Mouse (Mus musculus) liver, embryonic 16.5 days (tissue): ENCODE data around the gene Gtf3c3. TPM values are rescaled to one million over a fixed set of nuclear protein-coding genes. Genes with fewer than 3 reads are reported as not detected.

Experiments used
- ATAC-seq: fragments of 200-750 bp; cut with Nextera tagmentation; 2 replicates; pipeline ENCODE4 v1.8.0; 2017; ENCODE audit warnings: low read depth, mild to moderate bottlenecking, moderate number of reproducible peaks, moderate library complexity
- H3K27ac ChIP-seq: fragments of 300-500 bp; sonication (generic); 2 replicates; pipeline ENCODE4 v1.5.1; 2014; ENCODE audit warnings: mild to moderate bottlenecking, low read length
- H3K27me3 ChIP-seq: fragments of 300-500 bp; sonication (generic); 2 replicates; pipeline ENCODE4 v1.6.1; 2014; ENCODE audit warnings: low read depth, low read length, mixed read lengths; ENCODE audit not compliant: control insufficient read depth, insufficient read depth
- H3K36me3 ChIP-seq: fragments of 300-500 bp; sonication (generic); 2 replicates; pipeline ENCODE4 v1.6.1; 2014; ENCODE audit warnings: mild to moderate bottlenecking; ENCODE audit not compliant: control insufficient read depth, insufficient read depth
- H3K4me1 ChIP-seq: fragments of 300-500 bp; sonication (generic); 2 replicates; pipeline ENCODE4 v1.6.1; 2014; ENCODE audit warnings: low read depth, low read length, mixed read lengths; ENCODE audit not compliant: control insufficient read depth
- H3K4me2 ChIP-seq: fragments of 300-500 bp; sonication (generic); 2 replicates; pipeline ENCODE4 v1.6.1; 2014; ENCODE audit warnings: low read depth, low read length, mixed read lengths
- H3K4me3 ChIP-seq: fragments of 300-500 bp; sonication (generic); 2 replicates; pipeline ENCODE4 v1.5.1; 2014; ENCODE audit warnings: low read depth, mild to moderate bottlenecking, low read length
- H3K9ac ChIP-seq: fragments of 300-500 bp; sonication (generic); 2 replicates; pipeline ENCODE4 v1.6.1; 2014; ENCODE audit warnings: low read depth, low read length
- H3K9me3 ChIP-seq: fragments of 300-500 bp; sonication (generic); replicated peaks from 2 replicates; pipeline ENCODE4 v1.6.1; 2016; ENCODE audit warnings: low read length; ENCODE audit not compliant: control insufficient read depth
- WGBS: fragments of 180-500 bp; shearing (Covaris S2); extraction: QIAGEN DNeasy Blood & Tissue Kit; methylation state at CpG from one replicate; pipeline ENCODE4 v1.1.7; 2014; ENCODE audit not compliant: insufficient replicate concordance; 5-methylcytosine and 5-hydroxymethylcytosine counted together
- polyA plus RNA-seq: library from polyadenylated mRNA; unstranded; fragments of >200 nt; fragmentation: Nextera tagmentation; extraction: Ambion mirVana; gene quantifications from 2 replicates; pipeline ENCODE4 v1.2.1, GENCODE M21; 2015

Gtf3c3 gene
- polyA plus RNA-seq, 1 experiment from 2014 or later: 6.5 TPM

DNA sequence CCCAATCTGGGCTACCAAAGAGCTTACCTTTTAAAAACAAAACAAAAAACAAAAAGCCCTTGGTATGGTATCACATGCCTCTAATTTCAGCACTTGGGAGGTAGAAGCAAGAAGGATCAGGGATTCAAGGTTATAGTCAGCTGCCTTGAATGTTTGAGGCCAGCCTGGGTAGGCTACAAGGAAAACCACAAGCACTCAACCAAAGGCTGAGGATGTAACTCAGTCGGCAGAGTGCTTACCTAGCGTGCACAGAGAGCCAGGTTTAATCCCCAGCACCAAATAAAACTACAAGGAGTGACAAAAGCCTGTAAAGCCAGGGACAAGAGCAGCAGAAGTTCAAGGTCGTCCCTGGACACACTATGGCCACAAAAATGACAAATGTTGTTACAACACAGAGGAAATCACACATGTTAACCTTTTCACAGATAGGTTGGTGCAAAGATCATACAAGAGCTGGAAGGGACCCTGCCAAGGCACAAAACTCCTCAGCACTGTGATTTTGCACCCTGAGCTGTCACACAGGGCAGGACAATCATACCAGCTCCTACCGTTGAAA, 16.5 kb downstream of the Gtf3c3 start:
- Histone ChIP-seq H3K36me3 (peaks cover 8% of the 10 kb centered on the region; the same call in 1 of the 2 replicates), H3K27me3 (no peaks in the 10 kb centered on the region), H3K27ac (no peak overlapping the region), H3K4me1 (no peaks in the 10 kb centered on the region), H3K4me3 (no peak overlapping the region), H3K4me2 (no peak overlapping the region), H3K9me3 (no peaks in the 10 kb centered on the region), H3K9ac (no peak overlapping the region)
- 63% methylated on average over 4 of the region's 4 CpGs for WGBS
- no peak for ATAC-seq

DNA sequence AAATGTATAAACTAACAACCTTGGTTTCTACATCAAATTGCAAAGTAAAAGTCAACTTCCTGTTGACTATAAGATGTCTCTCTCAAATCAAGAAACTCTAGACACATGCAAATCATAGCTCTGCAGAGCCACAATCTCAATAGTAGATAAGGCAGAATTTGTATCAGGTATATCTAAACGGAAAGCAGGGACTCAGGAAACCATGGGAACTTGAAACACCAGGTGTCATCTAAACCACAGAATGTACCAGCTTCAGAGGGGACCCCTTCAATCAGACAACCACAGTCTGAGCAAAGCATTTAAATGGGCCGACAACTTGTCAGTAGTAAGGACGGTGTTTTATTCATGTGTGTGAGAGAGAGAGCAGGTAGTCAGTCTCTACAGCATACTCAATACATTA, 17.1 kb downstream of the Gtf3c3 start:
- peaks cover 10% of the 10 kb centered on the region; the same call in 1 of the 2 replicates for H3K36me3 ChIP-seq

DNA sequence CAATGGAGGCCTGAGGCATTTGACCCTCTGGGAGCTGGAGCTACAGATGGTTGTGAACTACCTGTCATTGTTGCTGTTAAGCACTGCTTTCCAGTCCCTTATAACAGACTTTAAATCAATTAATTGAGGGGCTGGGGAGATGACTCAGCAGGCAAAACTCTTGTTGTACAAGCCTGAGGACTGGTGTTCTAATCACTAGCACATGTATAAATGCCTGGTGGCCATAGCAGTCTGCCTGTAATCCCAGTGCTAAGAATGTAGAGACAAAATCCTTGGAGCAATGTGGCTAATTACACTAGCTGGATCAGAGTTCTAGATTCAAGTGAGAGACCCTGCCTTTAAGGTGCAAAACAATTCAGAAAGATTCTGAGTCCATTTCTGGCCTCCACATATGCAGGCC, 36.0 kb downstream of the Gtf3c3 start:
- Histone ChIP-seq H3K4me2 (no peak overlapping the region), H3K36me3 (peaks cover 8% of the 10 kb centered on the region), H3K9ac (no peak overlapping the region), H3K4me3 (no peak overlapping the region), H3K9me3 (no peaks in the 10 kb centered on the region), H3K27me3 (no peaks in the 10 kb centered on the region), H3K4me1 (no peaks in the 10 kb centered on the region), H3K27ac (no peak overlapping the region)
- ATAC-seq: no peak

More for the DNA sequence above, 17.1 kb downstream of the Gtf3c3 start:
- no peak overlapping the region for H3K9ac ChIP-seq
- H3K4me1 ChIP-seq: no peaks in the 10 kb centered on the region
- H3K4me3 ChIP-seq: no peak overlapping the region
- no peak overlapping the region for H3K27ac ChIP-seq
- no peak overlapping the region for H3K4me2 ChIP-seq
- no peaks in the 10 kb centered on the region for H3K9me3 ChIP-seq
- ATAC-seq: no peak
- H3K27me3 ChIP-seq: no peaks in the 10 kb centered on the region
- WGBS: 76% methylated on average over 3 of the region's 3 CpGs

DNA sequence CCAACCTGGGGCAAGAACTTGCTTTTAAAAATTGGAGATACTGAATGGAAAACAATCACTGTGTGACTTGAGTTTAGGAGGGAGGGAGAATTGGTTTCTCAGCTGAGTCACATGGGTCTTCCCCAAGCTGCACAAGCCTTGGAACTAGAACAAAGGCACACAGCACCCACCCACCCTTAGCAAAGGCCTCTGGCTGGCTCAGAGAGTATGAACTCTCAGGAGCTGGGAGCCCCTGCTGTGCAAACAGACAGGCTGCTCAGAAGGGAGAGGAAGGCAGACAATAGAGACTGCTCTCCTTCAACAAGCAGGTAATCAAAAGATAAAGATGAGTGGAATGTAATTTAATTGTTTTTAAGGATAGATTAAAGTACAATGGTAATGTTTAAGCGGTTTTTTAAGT, 54.5 kb downstream of the Gtf3c3 start:
- Histone ChIP-seq H3K36me3 (no peaks in the 10 kb centered on the region), H3K27me3 (no peaks in the 10 kb centered on the region), H3K9ac (no peak overlapping the region), H3K4me1 (no peaks in the 10 kb centered on the region), H3K9me3 (no peaks in the 10 kb centered on the region), H3K4me3 (no peak overlapping the region), H3K27ac (no peak overlapping the region), H3K4me2 (no peak overlapping the region)
- ATAC-seq: no peak
- WGBS: 49% methylated on average over 1 of the region's 1 CpGs

DNA sequence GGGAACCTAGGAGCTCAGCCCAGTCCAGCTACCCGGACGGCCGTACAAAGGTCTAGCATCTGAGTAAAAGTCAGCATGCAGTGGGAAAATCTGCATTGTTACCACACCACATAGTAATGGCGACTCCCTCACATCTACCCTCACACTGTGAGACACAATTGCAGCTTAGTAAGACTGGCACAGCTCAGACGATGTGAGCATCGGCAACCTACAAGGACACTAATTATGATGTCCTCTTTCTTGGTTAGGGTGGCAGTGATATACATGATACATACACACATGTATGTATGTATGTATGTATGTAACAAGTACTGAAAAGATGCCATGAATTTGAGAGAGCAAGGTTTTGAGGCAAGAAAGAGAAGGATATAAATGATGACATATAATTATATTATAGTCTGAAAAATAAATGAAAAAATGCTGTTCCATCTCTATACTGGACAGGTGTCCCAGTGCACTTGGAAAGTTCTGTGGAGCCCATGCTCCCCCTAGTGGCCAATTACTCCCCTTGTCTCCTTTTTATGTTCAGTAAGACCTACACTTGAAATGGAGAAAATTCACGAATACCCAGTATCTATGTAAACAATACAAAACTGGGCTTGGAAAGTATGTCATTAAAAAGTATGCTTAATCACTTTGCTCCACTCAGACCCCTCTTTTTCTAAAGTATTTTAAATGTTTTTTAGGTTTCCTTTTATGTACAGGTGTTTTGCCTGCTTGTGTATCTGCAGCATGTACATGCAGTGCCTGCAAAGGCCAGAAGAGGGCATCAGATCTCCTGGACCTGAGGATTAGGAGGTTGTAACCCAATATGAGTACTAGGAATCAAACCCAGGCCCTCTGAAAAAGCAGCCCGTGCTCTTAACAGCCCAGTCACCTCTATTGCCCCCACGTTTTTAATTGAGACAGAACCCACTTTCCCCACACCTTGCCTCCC, 57.5 kb downstream of the Gtf3c3 start:
- H3K27me3 ChIP-seq: no peaks in the 10 kb centered on the region
- 68% methylated on average over 9 of the region's 9 CpGs for whole genome bisulfite sequencing
- H3K36me3 ChIP-seq: no peaks in the 10 kb centered on the region
- no peak overlapping the region for H3K4me3 ChIP-seq
- no peaks in the 10 kb centered on the region for H3K4me1 ChIP-seq
- H3K9ac ChIP-seq: no peak overlapping the region
- no peak for ATAC-seq
- no peak overlapping the region for H3K27ac ChIP-seq
- H3K4me2 ChIP-seq: no peak overlapping the region
- no peaks in the 10 kb centered on the region for H3K9me3 ChIP-seq

DNA sequence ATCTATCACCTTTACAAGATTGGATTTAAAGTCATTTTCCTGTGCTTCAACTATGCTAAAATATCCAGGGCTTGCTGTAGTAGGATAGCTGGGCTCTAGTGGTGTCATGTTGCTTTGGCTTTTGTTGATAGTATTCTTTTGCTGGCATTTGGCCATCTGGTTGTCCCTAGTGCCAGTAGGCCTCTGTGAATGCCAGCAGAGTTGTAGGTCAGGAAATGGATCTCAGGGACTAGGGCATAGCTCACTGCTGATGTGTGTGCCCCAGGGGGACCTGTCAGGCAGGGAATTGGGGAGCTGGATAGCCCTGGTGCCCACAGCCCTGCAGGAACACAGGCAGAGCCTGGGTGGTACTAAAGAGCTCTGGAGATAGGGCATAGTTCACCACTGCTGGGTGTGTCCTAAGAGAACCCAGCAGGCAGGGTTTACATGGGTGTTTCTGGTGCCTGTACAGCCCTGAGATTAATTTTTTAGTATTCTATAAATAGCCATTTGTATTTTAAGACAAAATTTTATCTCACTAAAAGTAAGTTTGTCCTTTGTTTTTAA, 61.2 kb downstream of the Gtf3c3 start:
- no peak for ATAC-seq

DNA sequence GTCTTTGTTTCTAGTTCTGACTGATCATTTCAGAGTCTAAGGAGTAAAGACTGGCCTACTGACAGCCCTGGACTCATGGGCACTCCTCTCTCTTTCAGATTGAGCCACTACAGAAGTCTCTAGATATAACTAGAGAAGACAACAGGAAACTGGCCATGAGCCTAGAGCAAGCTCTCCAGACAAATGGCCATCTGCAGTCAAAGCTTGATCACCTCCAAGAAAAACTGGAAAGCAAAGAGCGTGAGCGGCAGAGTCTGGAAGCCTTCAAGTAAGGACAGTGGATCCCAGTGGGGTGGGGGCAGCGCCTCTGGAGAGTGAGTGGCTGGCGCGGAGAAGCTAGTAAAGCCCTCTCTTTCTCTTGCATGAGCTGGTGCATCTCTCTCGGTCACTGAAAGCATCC, 82.2 kb downstream of the Gtf3c3 start:
- Histone ChIP-seq H3K27me3 (no peaks in the 10 kb centered on the region), H3K4me1 (no peaks in the 10 kb centered on the region), H3K27ac (no peak overlapping the region), H3K4me2 (no peak overlapping the region), H3K9me3 (no peaks in the 10 kb centered on the region), H3K4me3 (no peak overlapping the region), H3K9ac (no peak overlapping the region), H3K36me3 (no peaks in the 10 kb centered on the region)
- 75% methylated on average over 6 of the region's 6 CpGs for WGBS
- no peak for ATAC-seq

More for the DNA sequence above, 61.2 kb downstream of the Gtf3c3 start:
- Histone ChIP-seq H3K4me3 (no peak overlapping the region), H3K27me3 (no peaks in the 10 kb centered on the region), H3K4me1 (no peaks in the 10 kb centered on the region), H3K9me3 (no peaks in the 10 kb centered on the region), H3K9ac (no peak overlapping the region), H3K27ac (no peak overlapping the region), H3K4me2 (no peak overlapping the region), H3K36me3 (no peaks in the 10 kb centered on the region)

DNA sequence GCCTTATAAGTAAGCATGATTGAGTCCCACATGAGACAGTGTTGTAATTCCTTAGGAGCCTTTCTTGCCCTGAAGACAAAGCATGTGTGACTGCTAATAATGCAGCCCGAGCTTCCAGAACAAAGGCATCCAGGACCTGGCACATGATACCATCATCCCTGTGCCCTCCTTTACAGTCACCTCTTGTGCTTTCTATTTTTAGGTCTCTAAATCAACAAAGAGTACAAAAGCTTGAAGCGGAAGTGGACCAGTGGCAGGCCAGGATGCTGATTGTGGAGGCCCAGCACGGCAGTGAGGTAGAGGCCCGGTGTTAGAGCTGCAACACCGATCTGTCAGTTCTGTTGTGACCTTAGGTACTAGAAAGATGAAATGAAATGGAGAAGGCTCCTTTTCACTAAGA, 83.3 kb downstream of the Gtf3c3 start:
- no peak for ATAC-seq
- no peak overlapping the region for H3K27ac ChIP-seq
- H3K9me3 ChIP-seq: no peaks in the 10 kb centered on the region
- H3K9ac ChIP-seq: no peak overlapping the region
- H3K4me1 ChIP-seq: no peaks in the 10 kb centered on the region
- H3K4me3 ChIP-seq: no peak overlapping the region
- H3K36me3 ChIP-seq: no peaks in the 10 kb centered on the region
- 57% methylated on average over 5 of the region's 5 CpGs for WGBS
- H3K4me2 ChIP-seq: no peak overlapping the region
- no peaks in the 10 kb centered on the region for H3K27me3 ChIP-seq

DNA sequence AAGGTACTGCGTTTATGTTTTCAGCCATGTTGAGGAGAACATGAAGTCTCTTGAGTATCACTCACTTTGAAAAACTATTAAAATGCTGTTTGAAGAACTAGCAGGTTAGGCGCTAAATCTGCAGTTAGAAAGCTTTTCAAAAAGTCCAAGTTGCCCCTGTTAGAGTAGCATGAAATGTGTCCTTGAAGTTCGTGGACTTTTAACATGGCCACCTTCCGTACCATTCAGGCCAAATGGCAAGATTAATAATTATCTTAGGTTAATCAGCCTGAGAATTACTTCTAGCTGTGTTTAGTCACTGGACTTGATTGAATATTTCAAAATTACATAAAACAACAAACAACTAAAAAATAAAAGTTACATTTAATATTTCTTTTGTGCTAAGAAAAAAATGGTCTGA, 84.0 kb downstream of the Gtf3c3 start:
- Histone ChIP-seq H3K27ac (no peak overlapping the region), H3K4me3 (no peak overlapping the region), H3K36me3 (no peaks in the 10 kb centered on the region), H3K4me1 (no peaks in the 10 kb centered on the region), H3K4me2 (no peak overlapping the region), H3K27me3 (no peaks in the 10 kb centered on the region), H3K9ac (no peak overlapping the region), H3K9me3 (no peaks in the 10 kb centered on the region)
- WGBS: 64% methylated on average over 4 of the region's 4 CpGs
- no peak for ATAC-seq
